Mouse (Mus musculus): ENCODE results near the gene Rac2.

Rac2 gene

GRCm38 (mm10) chr15:78572658-78573397, at the start of gene Rac2:
Rac2 (minus strand) TSS chr15:78572783.
- no peak for DNase-seq (ENCODE audit: low spot score)

- no peak for DNase-seq (ENCODE audit: low spot score)
Measured at GRCm38 (mm10) chr15:78616973-78617372, 44.4 kb upstream of the Rac2 start.

GRCm38 (mm10) chr15:78614536-78614935, 42.0 kb upstream of the Rac2 start:
- DNase-seq (ENCODE audit: low spot score): no peak

GRCm38 (mm10) chr15:78610705-78611462, 38.3 kb upstream of the Rac2 start:
- DNase-seq (ENCODE audit: low spot score): peak; percentile 64

GRCm38 (mm10) chr15:78607463-78607862, 34.9 kb upstream of the Rac2 start:
- DNase-seq (ENCODE audit: low spot score): no peak

GRCm38 (mm10) chr15:78606059-78606458, 33.5 kb upstream of the Rac2 start:
- DNase-seq (ENCODE audit: low spot score): no peak

- DNase-seq (ENCODE audit: low spot score): no peak
Measured at GRCm38 (mm10) chr15:78605371-78605791, 32.8 kb upstream of the Rac2 start.

- DNase-seq (ENCODE audit: low spot score): no peak
Measured at GRCm38 (mm10) chr15:78604255-78604654, 31.7 kb upstream of the Rac2 start.

- DNase-seq (ENCODE audit: low spot score): no peak
Measured at GRCm38 (mm10) chr15:78601180-78601579, 28.6 kb upstream of the Rac2 start.

- DNase-seq (ENCODE audit: low spot score): no peak
Measured at GRCm38 (mm10) chr15:78599529-78600193, 27.1 kb upstream of the Rac2 start.

- no peak for DNase-seq (ENCODE audit: low spot score)
Measured at GRCm38 (mm10) chr15:78599124-78599523, 26.5 kb upstream of the Rac2 start.

- no peak for DNase-seq (ENCODE audit: low spot score)
Measured at GRCm38 (mm10) chr15:78597729-78598128, 25.1 kb upstream of the Rac2 start.

- DNase-seq (ENCODE audit: low spot score): no peak
Measured at GRCm38 (mm10) chr15:78596914-78597313, 24.3 kb upstream of the Rac2 start, which contains the start of gene Cyth4. Cyth4 (plus strand) TSS chr15:78597047.

GRCm38 (mm10) chr15:78596504-78596903, 23.9 kb upstream of the Rac2 start:
- no peak for DNase-seq (ENCODE audit: low spot score)

- no peak for DNase-seq (ENCODE audit: low spot score)
Measured at GRCm38 (mm10) chr15:78595468-78595867, 22.9 kb upstream of the Rac2 start.

GRCm38 (mm10) chr15:78594831-78595230, 22.2 kb upstream of the Rac2 start:
- no peak for DNase-seq (ENCODE audit: low spot score)

- DNase-seq (ENCODE audit: low spot score): no peak
Measured at GRCm38 (mm10) chr15:78593896-78594425, 21.4 kb upstream of the Rac2 start.

- DNase-seq (ENCODE audit: low spot score): no peak
Measured at GRCm38 (mm10) chr15:78592452-78592968, 19.9 kb upstream of the Rac2 start.

- DNase-seq (ENCODE audit: low spot score): no peak
Measured at GRCm38 (mm10) chr15:78591680-78592451, 19.3 kb upstream of the Rac2 start.

- no peak for DNase-seq (ENCODE audit: low spot score)
Measured at GRCm38 (mm10) chr15:78590785-78591184, 18.2 kb upstream of the Rac2 start.

GRCm38 (mm10) chr15:78589936-78590335, 17.4 kb upstream of the Rac2 start:
- DNase-seq (ENCODE audit: low spot score): no peak

Measured in left cerebral cortex, adult 11 months (tissue).